Mouse (Mus musculus): ENCODE results near the gene Lsamp. TPM values are rescaled to one million over a fixed set of nuclear protein-coding genes. Genes with fewer than 3 reads are reported as not detected.

Lsamp gene
- polyA plus RNA-seq, 1 experiment from 2014 or later = 106 TPM

DNA sequence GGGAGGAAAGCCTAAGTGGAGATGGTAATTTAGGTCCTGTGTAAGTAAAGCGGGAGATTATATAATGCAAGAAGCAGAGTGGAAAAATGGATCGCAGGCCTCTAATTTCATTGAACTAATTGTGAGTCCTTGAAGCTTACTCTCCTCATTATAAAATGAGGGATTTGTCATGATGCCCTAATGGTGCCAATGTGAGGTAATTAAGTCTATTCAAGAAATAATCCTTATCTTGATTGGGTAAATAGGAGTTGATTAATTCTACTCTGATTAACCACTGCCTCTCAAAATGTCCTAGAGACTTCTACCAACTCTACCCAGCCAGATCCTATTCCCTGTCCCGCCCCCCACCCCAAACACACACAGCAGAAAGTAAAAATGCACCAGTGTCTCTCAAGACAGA, 1802.5 kb downstream of the Lsamp start:
- ATAC-seq = no peak
- Histone ChIP-seq H3K9me3 (replicated peaks; ENCODE audit: control insufficient read depth, low read length, poor library complexity, severe bottlenecking) (no peaks in the 10 kb centered on the region), H3K27me3 (ENCODE audit: control insufficient read depth, insufficient read depth, low read depth, low read length) (no peaks in the 10 kb centered on the region), H3K36me3 (ENCODE audit: control insufficient read depth, insufficient read depth, low read length) (no peaks in the 10 kb centered on the region), H3K9ac (ENCODE audit: low read depth, low read length) (no peak overlapping the region), H3K4me3 (ENCODE audit: low read depth, low read length) (no peak overlapping the region), H3K27ac (ENCODE audit: low read length) (no peak overlapping the region), H3K4me1 (ENCODE audit: control insufficient read depth, insufficient read depth, low read length) (peaks cover 9% of the 10 kb centered on the region; the same call in 1 of the 2 replicates), H3K4me2 (ENCODE audit: low read length) (no peak overlapping the region)
- 62% methylated on average over 3 of the region's 3 CpGs for WGBS

- ATAC-seq = 0 out of 2 replicates have a peak, but pooled peaks have one; percentile 51
Measured at GRCm38 (mm10) chr16:41787146-41787545, 1803.0 kb downstream of the Lsamp start.

DNA sequence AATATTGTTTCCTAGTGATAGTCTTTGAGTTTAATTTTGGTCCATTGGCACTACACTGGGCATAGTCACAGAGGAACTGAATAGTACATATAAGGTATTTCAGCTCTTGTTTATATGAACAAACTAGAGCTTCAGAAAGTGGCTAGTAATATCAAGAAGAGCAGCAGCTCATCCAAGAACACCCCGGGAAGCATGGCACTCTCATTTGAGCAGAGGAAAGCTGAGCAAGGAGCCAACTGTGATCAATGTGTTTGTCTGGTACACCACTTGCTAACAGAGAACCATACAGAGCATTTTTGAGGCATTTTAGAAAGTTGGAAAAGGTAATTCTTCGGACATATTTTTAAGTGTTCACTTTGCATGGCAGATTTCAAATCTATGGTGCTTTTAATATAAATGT, 1805.9 kb downstream of the Lsamp start:
- no peaks in the 10 kb centered on the region for H3K27me3 ChIP-seq (ENCODE audit: control insufficient read depth, insufficient read depth, low read depth, low read length)
- no peaks in the 10 kb centered on the region for H3K9me3 ChIP-seq (replicated peaks; ENCODE audit: control insufficient read depth, low read length, poor library complexity, severe bottlenecking)
- 98% methylated on average over 2 of the region's 2 CpGs for WGBS
- no peak overlapping the region for H3K4me2 ChIP-seq (ENCODE audit: low read length)
- H3K36me3 ChIP-seq (ENCODE audit: control insufficient read depth, insufficient read depth, low read length) = no peaks in the 10 kb centered on the region
- ATAC-seq = no peak
- peaks cover 9% of the 10 kb centered on the region; the same call in 1 of the 2 replicates for H3K4me1 ChIP-seq (ENCODE audit: control insufficient read depth, insufficient read depth, low read length)
- H3K9ac ChIP-seq (ENCODE audit: low read depth, low read length) = no peak overlapping the region
- H3K27ac ChIP-seq (ENCODE audit: low read length) = no peak overlapping the region
- H3K4me3 ChIP-seq (ENCODE audit: low read depth, low read length) = no peak overlapping the region

More at GRCm38 (mm10) chr16:41787146-41787545, 1803.0 kb downstream of the Lsamp start:
- Histone ChIP-seq H3K4me2 (ENCODE audit: low read length) (no peak overlapping the region), H3K9me3 (replicated peaks; ENCODE audit: control insufficient read depth, low read length, poor library complexity, severe bottlenecking) (no peaks in the 10 kb centered on the region), H3K4me3 (ENCODE audit: low read depth, low read length) (no peak overlapping the region), H3K27me3 (ENCODE audit: control insufficient read depth, insufficient read depth, low read depth, low read length) (no peaks in the 10 kb centered on the region), H3K36me3 (ENCODE audit: control insufficient read depth, insufficient read depth, low read length) (no peaks in the 10 kb centered on the region), H3K4me1 (ENCODE audit: control insufficient read depth, insufficient read depth, low read length) (peaks cover 9% of the 10 kb centered on the region; the same call in 1 of the 2 replicates), H3K9ac (ENCODE audit: low read depth, low read length) (no peak overlapping the region), H3K27ac (ENCODE audit: low read length) (no peak overlapping the region)
- WGBS = 54% methylated on average over 1 of the region's 1 CpGs

DNA sequence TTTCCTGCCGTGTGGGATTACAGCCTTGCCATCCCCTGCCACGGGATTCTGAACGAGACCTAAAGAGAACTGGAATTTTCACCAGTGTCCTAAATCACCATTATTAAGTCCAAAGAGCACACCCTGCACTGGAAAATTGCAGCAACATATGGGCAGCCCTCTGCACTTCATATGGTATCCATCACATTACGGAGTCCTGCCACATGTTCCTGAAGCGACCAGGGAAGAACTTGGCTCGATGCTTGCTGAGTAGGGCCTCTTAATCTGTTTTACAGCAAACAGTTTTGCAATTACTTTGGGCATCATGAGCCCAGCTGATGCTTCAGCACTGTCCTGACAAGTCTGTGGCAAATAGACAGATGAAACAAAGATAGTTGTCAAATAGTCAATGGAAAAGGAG, 1836.2 kb downstream of the Lsamp start:
- no peaks in the 10 kb centered on the region for H3K9me3 ChIP-seq (replicated peaks; ENCODE audit: control insufficient read depth, low read length, poor library complexity, severe bottlenecking)
- peaks cover 2% of the 10 kb centered on the region; the same call in 1 of the 2 replicates for H3K4me1 ChIP-seq (ENCODE audit: control insufficient read depth, insufficient read depth, low read length)
- no peak overlapping the region for H3K9ac ChIP-seq (ENCODE audit: low read depth, low read length)
- WGBS = 72% methylated on average over 6 of the region's 6 CpGs
- H3K27me3 ChIP-seq (ENCODE audit: control insufficient read depth, insufficient read depth, low read depth, low read length) = no peaks in the 10 kb centered on the region
- ATAC-seq = no peak
- H3K4me2 ChIP-seq (ENCODE audit: low read length) = no peak overlapping the region
- H3K36me3 ChIP-seq (ENCODE audit: control insufficient read depth, insufficient read depth, low read length) = no peaks in the 10 kb centered on the region
- H3K27ac ChIP-seq (ENCODE audit: low read length) = no peak overlapping the region
- no peak overlapping the region for H3K4me3 ChIP-seq (ENCODE audit: low read depth, low read length)

GRCm38 (mm10) chr16:41826899-41827604, 1842.9 kb downstream of the Lsamp start:
- Histone ChIP-seq H3K9ac (ENCODE audit: low read depth, low read length) (no peak overlapping the region), H3K4me1 (ENCODE audit: control insufficient read depth, insufficient read depth, low read length) (peaks cover 4% of the 10 kb centered on the region; the same call in 1 of the 2 replicates), H3K4me3 (ENCODE audit: low read depth, low read length) (no peak overlapping the region), H3K9me3 (replicated peaks; ENCODE audit: control insufficient read depth, low read length, poor library complexity, severe bottlenecking) (no peaks in the 10 kb centered on the region), H3K27me3 (ENCODE audit: control insufficient read depth, insufficient read depth, low read depth, low read length) (no peaks in the 10 kb centered on the region), H3K27ac (ENCODE audit: low read length) (no peak overlapping the region), H3K36me3 (ENCODE audit: control insufficient read depth, insufficient read depth, low read length) (no peaks in the 10 kb centered on the region), H3K4me2 (ENCODE audit: low read length) (no peak overlapping the region)
- no peak for ATAC-seq
- 51% methylated on average over 5 of the region's 5 CpGs for WGBS

DNA sequence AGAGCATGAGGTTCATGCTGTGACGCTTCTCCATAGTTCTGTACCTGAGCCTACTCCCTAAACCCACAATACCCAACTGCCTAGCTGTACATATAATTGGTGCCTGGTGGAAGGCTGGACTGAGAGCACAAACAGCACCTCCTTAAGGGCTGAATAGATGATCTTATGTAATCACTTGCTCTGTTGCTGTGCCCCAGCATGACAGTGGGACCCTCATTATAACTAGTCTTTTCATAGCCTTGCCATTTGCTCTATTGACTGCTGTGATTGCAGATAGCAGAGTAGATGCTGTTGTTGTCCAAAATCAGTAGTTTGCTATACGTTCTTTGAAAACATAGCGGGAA, 1843.4 kb downstream of the Lsamp start:
- no peaks in the 10 kb centered on the region for H3K27me3 ChIP-seq (ENCODE audit: control insufficient read depth, insufficient read depth, low read depth, low read length)
- no peak overlapping the region for H3K4me2 ChIP-seq (ENCODE audit: low read length)
- ATAC-seq = no peak
- 55% methylated on average over 3 of the region's 3 CpGs for WGBS
- H3K36me3 ChIP-seq (ENCODE audit: control insufficient read depth, insufficient read depth, low read length) = no peaks in the 10 kb centered on the region
- no peak overlapping the region for H3K27ac ChIP-seq (ENCODE audit: low read length)
- H3K4me3 ChIP-seq (ENCODE audit: low read depth, low read length) = no peak overlapping the region
- no peaks in the 10 kb centered on the region for H3K9me3 ChIP-seq (replicated peaks; ENCODE audit: control insufficient read depth, low read length, poor library complexity, severe bottlenecking)
- H3K9ac ChIP-seq (ENCODE audit: low read depth, low read length) = no peak overlapping the region
- peaks cover 4% of the 10 kb centered on the region; the same call in 1 of the 2 replicates for H3K4me1 ChIP-seq (ENCODE audit: control insufficient read depth, insufficient read depth, low read length)

- Histone ChIP-seq H3K4me1 (ENCODE audit: control insufficient read depth, insufficient read depth, low read length) (no peaks in the 10 kb centered on the region), H3K9me3 (replicated peaks; ENCODE audit: control insufficient read depth, low read length, poor library complexity, severe bottlenecking) (no peaks in the 10 kb centered on the region), H3K36me3 (ENCODE audit: control insufficient read depth, insufficient read depth, low read length) (no peaks in the 10 kb centered on the region), H3K27me3 (ENCODE audit: control insufficient read depth, insufficient read depth, low read depth, low read length) (no peaks in the 10 kb centered on the region), H3K27ac (ENCODE audit: low read length) (no peak overlapping the region), H3K9ac (ENCODE audit: low read depth, low read length) (no peak overlapping the region), H3K4me3 (ENCODE audit: low read depth, low read length) (no peak overlapping the region), H3K4me2 (ENCODE audit: low read length) (no peak overlapping the region)
- 75% methylated on average over 3 of the region's 3 CpGs for WGBS
- no peak for ATAC-seq
Measured at GRCm38 (mm10) chr16:41834637-41835036, 1850.5 kb downstream of the Lsamp start.

- Histone ChIP-seq H3K9ac (ENCODE audit: low read depth, low read length) (no peak overlapping the region), H3K36me3 (ENCODE audit: control insufficient read depth, insufficient read depth, low read length) (no peaks in the 10 kb centered on the region), H3K4me2 (ENCODE audit: low read length) (no peak overlapping the region), H3K9me3 (replicated peaks; ENCODE audit: control insufficient read depth, low read length, poor library complexity, severe bottlenecking) (no peaks in the 10 kb centered on the region), H3K4me3 (ENCODE audit: low read depth, low read length) (no peak overlapping the region), H3K4me1 (ENCODE audit: control insufficient read depth, insufficient read depth, low read length) (no peaks in the 10 kb centered on the region), H3K27ac (ENCODE audit: low read length) (no peak overlapping the region), H3K27me3 (ENCODE audit: control insufficient read depth, insufficient read depth, low read depth, low read length) (no peaks in the 10 kb centered on the region)
- 52% methylated on average over 6 of the region's 6 CpGs for WGBS
- ATAC-seq = no peak
Measured at GRCm38 (mm10) chr16:41835745-41836144, 1851.6 kb downstream of the Lsamp start.

- no peak for ATAC-seq
- Histone ChIP-seq H3K4me3 (ENCODE audit: low read depth, low read length) (no peak overlapping the region), H3K36me3 (ENCODE audit: control insufficient read depth, insufficient read depth, low read length) (no peaks in the 10 kb centered on the region), H3K27ac (ENCODE audit: low read length) (no peak overlapping the region), H3K4me2 (ENCODE audit: low read length) (no peak overlapping the region), H3K27me3 (ENCODE audit: control insufficient read depth, insufficient read depth, low read depth, low read length) (no peaks in the 10 kb centered on the region), H3K9me3 (replicated peaks; ENCODE audit: control insufficient read depth, low read length, poor library complexity, severe bottlenecking) (no peaks in the 10 kb centered on the region), H3K4me1 (ENCODE audit: control insufficient read depth, insufficient read depth, low read length) (no peaks in the 10 kb centered on the region), H3K9ac (ENCODE audit: low read depth, low read length) (no peak overlapping the region)
- 89% methylated on average over 2 of the region's 2 CpGs for WGBS
Measured at GRCm38 (mm10) chr16:41839751-41840404, 1855.7 kb downstream of the Lsamp start.

Data from midbrain, embryonic 16.5 days (tissue).